Mouse (Mus musculus) neural tube, embryonic 10.5 days (tissue): Measurements from ENCODE around the gene Dcun1d2.

Experiments
- DNase-seq: peaks from one replicate; pipeline ENCODE4 v3.0.0-alpha.2; 2017; ENCODE audit warnings: low spot score; ENCODE audit errors: extremely low spot score

Gene Dcun1d2

DNA sequence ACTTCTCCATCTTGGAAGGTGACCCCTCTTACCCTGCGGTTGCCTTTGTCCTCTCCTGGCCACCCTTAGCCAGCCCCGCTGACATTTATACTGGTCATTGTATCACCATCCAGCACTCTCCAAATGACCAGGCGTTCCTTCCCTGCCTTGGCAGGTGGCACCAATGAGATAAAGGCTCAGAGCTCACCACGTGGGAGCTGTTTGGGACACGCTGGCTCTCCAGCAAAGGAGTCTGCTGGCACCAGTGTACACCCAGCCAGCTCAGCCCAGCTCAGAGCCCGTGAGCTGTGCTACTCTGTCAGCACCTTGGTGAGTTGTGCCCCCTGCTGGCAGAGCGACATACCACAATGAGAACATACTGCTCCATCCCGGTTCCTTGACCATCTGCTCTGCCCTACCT, 33.9 kb downstream of the Dcun1d2 start, which contains the start of gene Adprhl1:
Adprhl1 (minus strand) TSS at position 144 of the 400 bp plus-strand sequence.
- peak; percentile 58 for DNase-seq

DNA sequence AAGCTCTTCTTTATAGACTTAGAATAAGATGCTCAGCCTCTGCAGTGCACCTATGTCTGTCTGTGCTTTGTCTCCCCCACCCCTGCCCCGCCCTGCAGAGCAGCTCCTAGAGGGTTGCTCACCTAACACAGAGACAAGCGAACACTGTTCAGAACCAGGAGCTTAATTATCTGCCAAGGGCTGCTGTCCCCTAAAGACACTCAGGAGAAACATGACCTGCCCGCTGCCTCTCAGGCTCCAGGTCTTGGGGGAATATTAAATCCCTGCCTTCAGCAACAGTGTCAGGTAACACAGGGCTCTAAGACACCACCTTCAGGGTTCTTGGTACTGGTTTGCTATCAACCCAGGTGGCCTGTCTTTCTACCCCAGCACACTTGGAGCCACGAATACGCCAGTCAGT, 34.5 kb downstream of the Dcun1d2 start:
- DNase-seq, result no peak

DNA sequence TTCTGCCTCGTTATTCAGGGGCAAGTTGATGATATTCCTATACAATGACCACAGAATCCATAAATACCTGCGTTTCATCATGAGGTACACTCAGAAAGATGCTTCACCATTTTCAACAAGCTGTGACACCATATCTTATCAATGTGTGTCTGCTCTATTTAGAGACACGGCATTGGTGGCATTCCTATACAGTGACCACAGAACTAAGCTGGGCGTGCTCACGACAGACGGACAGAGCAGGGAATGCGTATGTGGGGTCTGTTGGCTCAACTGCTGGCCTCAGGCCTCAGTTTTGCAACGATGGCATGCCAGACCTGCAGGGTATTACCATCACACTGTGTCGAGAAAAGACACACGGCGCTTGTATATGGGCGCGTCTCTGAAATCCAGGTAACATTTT, 35.1 kb downstream of the Dcun1d2 start:
- no peak for DNase-seq

GRCm38 (mm10) chr8:13244343-13244880, 43.5 kb downstream of the Dcun1d2 start:
- DNase-seq, result no peak

DNA sequence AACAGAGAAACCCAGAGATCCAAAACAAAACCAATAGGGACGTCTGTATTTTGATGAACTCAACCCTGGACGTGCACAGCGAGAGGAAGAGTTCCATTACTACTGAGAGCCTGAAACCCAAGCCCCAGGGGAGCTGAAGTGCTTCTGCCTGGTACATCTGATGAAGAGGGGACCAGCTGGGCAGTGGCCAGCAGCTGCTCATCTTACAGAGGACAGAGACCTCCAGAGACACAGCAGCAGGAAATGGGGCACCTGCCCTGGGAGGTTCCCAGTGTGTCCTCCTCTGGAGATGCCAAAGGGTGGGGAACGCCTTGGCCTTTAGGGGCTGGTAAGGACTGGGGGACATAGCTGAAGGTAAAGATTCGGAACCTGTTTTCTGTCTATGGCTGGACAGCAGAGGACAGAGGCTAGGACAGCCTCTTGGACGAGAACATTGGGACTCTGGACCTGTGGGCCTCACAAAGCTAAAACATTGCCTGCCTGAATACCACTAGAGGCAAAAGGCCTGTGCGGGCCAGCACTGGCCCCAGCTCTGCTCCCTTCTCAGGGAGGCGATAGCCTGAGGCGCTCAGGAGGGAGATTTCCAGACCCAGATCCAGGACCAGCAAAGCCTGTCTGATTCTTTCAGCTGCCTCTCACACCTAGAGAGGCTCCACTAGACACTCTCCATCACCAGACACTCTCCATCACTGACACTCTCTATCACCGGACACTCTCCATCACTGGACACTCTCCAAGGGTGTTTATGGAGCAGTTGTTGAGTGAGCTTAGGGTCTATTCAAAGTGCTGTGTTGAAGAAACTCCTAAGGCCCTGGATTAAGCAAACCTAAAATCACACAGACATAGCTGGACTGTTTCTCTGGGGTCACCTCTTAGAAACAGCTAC, 44.7 kb downstream of the Dcun1d2 start:
- DNase-seq, result no peak

DNA sequence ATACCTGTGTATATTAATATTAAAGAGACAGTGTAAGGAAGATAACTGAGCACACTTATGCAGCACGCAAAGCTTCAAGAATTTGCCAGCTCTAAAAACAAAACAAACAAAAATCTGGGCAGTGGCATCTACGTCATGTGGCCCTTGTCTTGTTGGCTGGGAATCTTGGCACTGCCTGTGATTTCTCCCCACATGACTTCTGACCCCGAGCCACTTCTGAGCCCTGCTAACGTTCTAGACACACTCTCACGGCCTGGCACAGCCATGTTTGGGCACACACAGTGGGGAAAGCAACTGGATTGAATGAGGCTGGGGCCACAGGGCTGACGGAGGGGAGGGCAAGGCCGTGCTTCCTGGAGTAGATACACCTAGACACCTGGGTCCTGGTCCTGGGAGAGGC, 47.2 kb downstream of the Dcun1d2 start:
- no peak for DNase-seq

GRCm38 (mm10) chr8:13240055-13240454, 47.9 kb downstream of the Dcun1d2 start:
- DNase-seq, result no peak

DNA sequence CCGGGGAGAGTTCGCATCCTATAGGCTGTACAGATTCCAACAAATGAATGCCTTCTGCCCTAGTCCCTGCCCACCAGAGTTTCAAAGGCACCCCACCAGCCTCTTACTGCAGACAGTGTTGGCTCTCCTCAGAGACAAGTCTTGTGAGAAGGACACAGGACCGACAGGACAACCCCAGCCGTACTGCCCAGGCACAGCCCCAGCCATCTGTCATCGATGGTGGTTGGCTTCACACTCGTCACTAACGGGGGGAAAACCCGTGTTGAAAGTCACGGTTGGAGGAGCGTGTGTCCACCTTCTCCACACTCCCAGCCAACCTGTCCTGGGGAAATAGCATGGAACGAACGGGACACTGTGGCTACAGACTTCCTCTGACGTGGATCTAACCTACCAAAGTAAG, 53.1 kb downstream of the Dcun1d2 start:
- no peak for DNase-seq

DNA sequence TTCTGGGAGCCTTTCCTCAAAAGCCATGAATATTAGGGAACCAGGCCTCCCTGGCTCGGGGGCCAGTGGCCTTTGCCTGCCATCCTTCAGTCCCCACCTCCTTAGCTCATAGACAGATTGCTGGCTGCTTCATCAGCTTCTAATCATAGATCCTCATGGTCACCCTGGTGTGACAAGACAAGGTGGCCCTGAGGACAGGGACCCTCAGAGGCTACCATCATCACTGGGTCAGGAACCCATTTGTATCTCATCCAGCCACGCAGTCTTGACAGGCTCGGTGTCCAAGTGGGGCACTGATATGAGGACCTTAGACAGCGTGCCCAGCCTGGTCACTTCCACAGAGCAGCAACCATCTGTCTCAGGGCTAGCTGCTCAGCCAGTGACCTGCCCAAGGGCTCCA, 57.5 kb downstream of the Dcun1d2 start:
- no peak for DNase-seq

DNA sequence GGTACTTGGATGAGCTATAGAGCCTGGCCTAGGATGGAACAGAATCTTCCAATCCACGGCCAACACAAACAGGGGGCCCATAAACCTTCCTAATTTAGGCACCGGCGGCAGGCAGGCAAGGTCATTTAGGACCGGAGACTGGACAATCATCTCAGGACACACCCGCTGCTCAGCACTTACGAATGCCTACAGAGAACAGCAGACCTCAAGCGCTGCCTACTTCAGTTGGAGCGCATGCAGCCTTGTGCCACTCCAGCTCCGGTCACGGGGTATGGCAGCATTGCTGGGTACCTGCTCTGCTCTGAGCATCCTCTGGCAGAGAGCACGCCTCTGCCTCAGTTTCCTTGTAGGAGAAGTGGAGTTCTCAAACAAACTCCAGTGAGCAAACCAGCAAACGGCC, 58.1 kb downstream of the Dcun1d2 start:
- DNase-seq, result no peak

DNA sequence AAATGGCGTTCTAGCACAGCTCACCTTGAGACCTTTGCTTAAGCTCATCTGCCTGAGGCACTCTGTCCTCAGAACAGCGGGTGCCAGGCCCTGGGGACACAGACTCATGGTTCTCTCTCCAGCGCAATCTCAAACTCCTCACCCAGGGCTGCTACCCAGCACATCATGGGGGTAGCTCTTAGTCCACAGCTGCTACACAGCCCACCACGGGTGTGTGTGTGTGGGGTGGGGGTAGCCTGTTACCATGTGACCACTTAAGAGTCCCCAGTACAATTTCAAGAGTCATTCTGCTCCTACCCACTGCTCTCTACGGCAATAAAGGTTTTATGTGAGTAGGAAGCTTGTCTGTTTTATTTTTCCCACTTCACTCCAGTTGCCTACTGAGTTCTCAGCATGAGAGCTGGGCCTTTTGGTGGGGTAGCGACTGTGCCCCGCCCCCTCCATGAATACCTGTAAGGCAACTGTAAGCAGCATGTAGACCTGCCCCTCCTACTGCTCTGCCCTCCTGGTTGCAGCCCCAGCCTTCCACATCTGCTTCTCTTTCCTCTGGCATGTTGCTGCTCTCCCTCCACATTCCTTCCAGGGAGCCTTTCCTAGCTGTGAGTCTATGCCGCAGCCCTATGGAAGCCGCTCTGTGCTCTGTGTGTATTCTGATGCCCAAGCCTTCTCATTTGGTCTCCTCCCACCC, 58.9 kb downstream of the Dcun1d2 start:
- DNase-seq, result no peak

- DNase-seq, result no peak
Observed at GRCm38 (mm10) chr8:13227184-13227583, 60.7 kb downstream of the Dcun1d2 start.

- no peak for DNase-seq
Observed at GRCm38 (mm10) chr8:13226288-13226687, 61.6 kb downstream of the Dcun1d2 start.

DNA sequence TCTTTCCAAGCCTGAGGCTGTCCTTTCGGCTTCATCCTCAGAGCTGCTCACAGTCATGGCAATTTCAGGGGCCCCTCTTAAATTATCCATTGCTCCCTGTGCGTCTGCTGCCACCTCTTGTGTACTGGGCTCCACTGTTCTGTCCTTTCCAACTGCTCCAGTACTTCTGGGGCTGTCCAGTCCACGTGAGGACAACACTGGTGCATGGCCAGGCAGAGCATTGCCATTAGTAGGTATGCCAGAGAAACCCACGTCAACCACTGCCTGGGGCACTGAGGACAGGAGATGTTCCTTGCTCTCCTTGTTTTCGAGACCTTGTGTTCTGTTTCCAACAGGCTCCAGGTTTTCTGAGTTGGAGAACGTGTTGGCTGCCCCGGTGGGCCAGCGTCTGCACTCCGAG, 63.5 kb downstream of the Dcun1d2 start:
- DNase-seq, result no peak

- no peak for DNase-seq
Observed at GRCm38 (mm10) chr8:13218441-13218840, 69.5 kb downstream of the Dcun1d2 start.

GRCm38 (mm10) chr8:13217986-13218385, 69.9 kb downstream of the Dcun1d2 start:
- no peak for DNase-seq

GRCm38 (mm10) chr8:13217093-13217492, 70.8 kb downstream of the Dcun1d2 start:
- DNase-seq, result no peak

GRCm38 (mm10) chr8:13216386-13216785, 71.5 kb downstream of the Dcun1d2 start:
- no peak for DNase-seq

GRCm38 (mm10) chr8:13213479-13214268, 74.3 kb downstream of the Dcun1d2 start:
- DNase-seq, result peak; percentile 86

GRCm38 (mm10) chr8:13209770-13210169, 78.2 kb downstream of the Dcun1d2 start:
- no peak for DNase-seq

DNA sequence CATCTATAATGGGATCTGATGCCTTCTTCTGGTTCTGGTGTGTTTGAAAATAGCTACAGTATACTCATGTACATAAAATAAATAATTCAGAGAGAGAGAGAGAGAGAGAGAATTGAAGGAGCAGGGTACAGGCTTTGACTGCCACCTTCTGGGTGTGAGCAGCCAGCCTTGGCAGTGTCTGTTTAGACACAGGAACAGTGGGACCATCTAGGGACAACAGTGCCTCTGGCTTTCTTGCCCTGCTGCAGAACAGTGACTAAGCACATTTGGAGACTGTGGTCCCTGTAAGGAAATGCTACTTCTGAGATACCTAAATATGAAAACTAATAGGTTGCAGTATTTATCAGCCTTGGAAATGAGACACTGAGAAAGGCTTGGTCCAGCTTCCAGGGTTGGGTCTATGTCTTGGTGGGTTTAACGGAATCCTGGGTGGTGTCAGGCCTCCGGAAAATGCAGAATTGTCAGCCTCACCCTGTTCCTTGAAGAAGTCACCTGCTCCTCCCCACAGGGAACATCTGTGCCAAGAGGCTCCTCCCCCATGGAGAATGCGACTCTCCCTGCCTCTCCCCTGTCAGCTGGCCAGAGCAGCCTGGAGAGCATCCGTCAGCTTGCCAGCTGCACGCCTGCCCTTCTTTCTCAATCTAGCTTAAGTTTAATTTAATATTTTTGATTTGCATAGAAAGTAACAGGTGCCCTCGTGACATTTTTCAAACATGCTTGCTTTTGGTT, 79.1 kb downstream of the Dcun1d2 start:
- no peak for DNase-seq
